11 mouse cellular contexts compared by ENCODE assay signal in genomic region chr5:124093852-124094604, GRCm38 (mm10). TPM values are rescaled to one million over a fixed set of nuclear protein-coding genes. Genes with fewer than 3 reads are reported as not detected.
A peak's percentile ranks its signal among the peaks of the same experiment; 100 is the strongest.
DNase-seq lines count a peak whose midpoint lies in the region; ATAC-seq and TF ChIP-seq lines count a peak whose summit lies in the region.
"Had no signal": no experiment of that assay in that cellular context is flagged by ENCODE, and none has a peak within 500 bp of the region (broad histone marks: within the 10 kb centered on the region; RNA-seq: fewer than 3 reads in every experiment).

No protein-coding gene starts in this region.

- WGBS in midbrain, embryonic 11.5 days, result 83% methylated on average over 12 of the region's 12 CpGs
- 88% methylated on average over 12 of the region's 12 CpGs for WGBS in midbrain, embryonic 10.5 days
- 88% methylated on average over 12 of the region's 12 CpGs for WGBS in neural tube, embryonic 15.5 days
- 83% methylated on average over 12 of the region's 12 CpGs for WGBS in lung, postnatal 0 days

- H3K27me3 ChIP-seq in midbrain, embryonic 11.5 days (ENCODE audit: control insufficient read depth, insufficient read depth, low read length), result peaks cover 8% of the 10 kb centered on the region
- peaks cover 30% of the 10 kb centered on the region for H3K27me3 ChIP-seq in midbrain, embryonic 10.5 days (ENCODE audit: low read depth, poor library complexity, severe bottlenecking)
- peaks cover 7% of the 10 kb centered on the region; the same call in 1 of the 2 replicates for H3K27me3 ChIP-seq in neural tube, embryonic 15.5 days (replicated peaks)
- H3K27me3 ChIP-seq in lung, postnatal 0 days (replicated peaks; ENCODE audit: insufficient read depth, low read length), result no peaks in the 10 kb centered on the region

- H3K4me2 ChIP-seq in midbrain, embryonic 11.5 days, result no peak overlapping the region
- H3K4me2 ChIP-seq in neural tube, embryonic 15.5 days, result peak overlapping the region; percentile 73
- no peak overlapping the region for H3K4me2 ChIP-seq in lung, postnatal 0 days (replicated peaks; ENCODE audit: low read depth, low read length)

- no peak overlapping the region for H3K9ac ChIP-seq in midbrain, embryonic 11.5 days (ENCODE audit: low read length)
- H3K9ac ChIP-seq in neural tube, embryonic 15.5 days (replicated peaks), result no peak overlapping the region
- H3K9ac ChIP-seq in lung, postnatal 0 days (replicated peaks; ENCODE audit: low read depth), result no peak overlapping the region

- no peaks in the 10 kb centered on the region for H3K36me3 ChIP-seq in midbrain, embryonic 11.5 days (ENCODE audit: control insufficient read depth, insufficient read depth, low read length)
- no peaks in the 10 kb centered on the region for H3K36me3 ChIP-seq in midbrain, embryonic 10.5 days
- peaks cover 7% of the 10 kb centered on the region; the same call in 1 of the 2 replicates for H3K36me3 ChIP-seq in neural tube, embryonic 15.5 days
- H3K36me3 ChIP-seq in lung, postnatal 0 days (ENCODE audit: insufficient read depth, low read length), result no peaks in the 10 kb centered on the region

- ATAC-seq in midbrain, embryonic 11.5 days (ENCODE audit: low FRiP score), result no peak
- ATAC-seq in neural tube, embryonic 15.5 days (ENCODE audit: low FRiP score), result no peak
- ATAC-seq in lung, postnatal 0 days, result no peak
- ATAC-seq: activated CD4-positive, CD25-positive, alpha-beta regulatory T cell, adult 4 months had no signal

- TF ChIP-seq EP300 in lung, postnatal 0 days (IDR thresholded peaks at IDR 0.05), result no peak

- intact Hi-C loops in gastrocnemius, adult 2 months (cut with DNase I), result no loop called here

- H3K4me1 ChIP-seq in midbrain, embryonic 11.5 days (ENCODE audit: control insufficient read depth, insufficient read depth, low read length), result peaks cover 6% of the 10 kb centered on the region
- H3K4me1 ChIP-seq in midbrain, embryonic 10.5 days, result peaks cover 19% of the 10 kb centered on the region
- peaks cover 26% of the 10 kb centered on the region for H3K4me1 ChIP-seq in neural tube, embryonic 15.5 days
- 0 out of 2 replicates have a peak, but pooled peaks cover 3% of the 10 kb centered on the region for H3K4me1 ChIP-seq in lung, postnatal 0 days (ENCODE audit: insufficient read depth, low read depth, low read length)

- peak overlapping the region; percentile 60 for H3K27ac ChIP-seq in gastrocnemius, adult 2 months
- no peak overlapping the region for H3K27ac ChIP-seq in midbrain, embryonic 11.5 days (ENCODE audit: low read depth, low read length)
- no peak overlapping the region for H3K27ac ChIP-seq in midbrain, embryonic 10.5 days (replicated peaks)
- no peak overlapping the region for H3K27ac ChIP-seq in neural tube, embryonic 15.5 days (replicated peaks)
- H3K27ac ChIP-seq in lung, postnatal 0 days (ENCODE audit: low read length), result no peak overlapping the region
- H3K27ac ChIP-seq: kidney, postnatal 0 days had no signal

- no peaks in the 10 kb centered on the region for H3K9me3 ChIP-seq in midbrain, embryonic 11.5 days (ENCODE audit: control insufficient read depth, low read length)
- no peaks in the 10 kb centered on the region for H3K9me3 ChIP-seq in midbrain, embryonic 10.5 days (replicated peaks)
- H3K9me3 ChIP-seq in neural tube, embryonic 15.5 days (replicated peaks), result no peaks in the 10 kb centered on the region
- no peaks in the 10 kb centered on the region for H3K9me3 ChIP-seq in lung, postnatal 0 days (ENCODE audit: low read length)

- DNase-seq in gastrocnemius, adult 2 months, result no peak
- no peak for DNase-seq in gastrocnemius, postnatal 10 days
- peak; percentile 78 for DNase-seq in midbrain, embryonic 11.5 days (ENCODE audit: low spot score, missing footprints)
- no peak for DNase-seq in midbrain, embryonic 10.5 days (ENCODE audit: low spot score)
- DNase-seq in induced T-regulatory cell, adult 2 months (ENCODE audit: low read depth), result peak; percentile 20
- no peak for DNase-seq in lung, postnatal 0 days (ENCODE audit: low spot score)
- DNase-seq in gastrocnemius, adult 8-10 months (ENCODE audit: low spot score in 2 of 2), result no peak
- DNase-seq: thymus, adult 2 months had no signal

- peak overlapping the region; percentile 9; the same call in 1 of the 2 replicates for H3K4me3 ChIP-seq in gastrocnemius, adult 2 months
- no peak overlapping the region for H3K4me3 ChIP-seq in midbrain, embryonic 11.5 days (ENCODE audit: low read depth, low read length)
- no peak overlapping the region for H3K4me3 ChIP-seq in midbrain, embryonic 10.5 days
- H3K4me3 ChIP-seq in neural tube, embryonic 15.5 days (replicated peaks), result peak overlapping the region; percentile 51; the same call in 1 of the 2 replicates
- H3K4me3 ChIP-seq in lung, postnatal 0 days (ENCODE audit: low read depth, low read length), result no peak overlapping the region

- TF ChIP-seq CTCF in gastrocnemius, adult 2 months (IDR thresholded peaks at IDR 0.05), result no peak
- no peak for TF ChIP-seq CTCF in lung, postnatal 0 days (IDR thresholded peaks at IDR 0.05)

RNA-seq across cellular contexts. Expression of gene Abcb9, which starts 1.6 kb away (rescaled TPM):
- 10 to 100 TPM in 1 of 2 experiments, 1 to 10 TPM in 1; 7.1 to 11.9 TPM for total RNA-seq in gastrocnemius, adult 2 months (2021)
- 1 to 10 TPM; 4.2 to 4.4 TPM for total RNA-seq in gastrocnemius, postnatal 10 days (2021)
- 0.62 and 0.71 TPM in 2 replicates for polyA plus RNA-seq in midbrain, embryonic 11.5 days (2014; fragmentation: Nextera tagmentation; extraction: Ambion mirVana)
- polyA plus RNA-seq in midbrain, embryonic 10.5 days (2016; fragmentation: Nextera tagmentation; extraction: Ambion mirVana), result 0.54 and 1.1 TPM in 2 replicates
- 22.1 and 23.2 TPM in 2 replicates for polyA plus RNA-seq in neural tube, embryonic 15.5 days (2015; fragmentation: Nextera tagmentation; extraction: Ambion mirVana)
- polyA plus RNA-seq in lung, postnatal 0 days (2015; fragmentation: Nextera tagmentation; extraction: Ambion mirVana), result 2.6 and 3.1 TPM in 2 replicates
- total RNA-seq in gastrocnemius, adult 8-10 months (2022), result 1 to 10 TPM; 7.2 to 9.5 (median 8.8) TPM

RNA-seq across cellular contexts. Expression of gene Ogfod2, which starts 18.1 kb away (rescaled TPM):
- 10 to 100 TPM; 11.7 to 12.2 TPM for total RNA-seq in gastrocnemius, adult 2 months (2021)
- 1 to 10 TPM; 7.2 to 8.8 TPM for total RNA-seq in gastrocnemius, postnatal 10 days (2021)
- polyA plus RNA-seq in midbrain, embryonic 11.5 days (2014; fragmentation: Nextera tagmentation; extraction: Ambion mirVana), result 10.4 and 11.4 TPM in 2 replicates
- 18.1 TPM in 2 replicates for polyA plus RNA-seq in midbrain, embryonic 10.5 days (2016; fragmentation: Nextera tagmentation; extraction: Ambion mirVana)
- 39.5 and 43.7 TPM in 2 replicates for polyA plus RNA-seq in neural tube, embryonic 15.5 days (2015; fragmentation: Nextera tagmentation; extraction: Ambion mirVana)
- 27.4 and 29.4 TPM in 2 replicates for polyA plus RNA-seq in lung, postnatal 0 days (2015; fragmentation: Nextera tagmentation; extraction: Ambion mirVana)
- total RNA-seq in gastrocnemius, adult 8-10 months (2022), result 10 to 100 TPM; 15.4 to 19.7 (median 17.3) TPM

RNA-seq across cellular contexts. Expression of gene Arl6ip4, which starts 21.9 kb away (rescaled TPM):
- 10 to 100 TPM; 38.3 to 41.2 TPM for total RNA-seq in gastrocnemius, adult 2 months (2021)
- 10 to 100 TPM; 53.8 to 64.3 TPM for total RNA-seq in gastrocnemius, postnatal 10 days (2021)
- 89.3 and 95.5 TPM in 2 replicates for polyA plus RNA-seq in midbrain, embryonic 11.5 days (2014; fragmentation: Nextera tagmentation; extraction: Ambion mirVana)
- polyA plus RNA-seq in midbrain, embryonic 10.5 days (2016; fragmentation: Nextera tagmentation; extraction: Ambion mirVana), result 123 and 132 TPM in 2 replicates
- polyA plus RNA-seq in neural tube, embryonic 15.5 days (2015; fragmentation: Nextera tagmentation; extraction: Ambion mirVana), result 87.7 and 89.1 TPM in 2 replicates
- polyA plus RNA-seq in lung, postnatal 0 days (2015; fragmentation: Nextera tagmentation; extraction: Ambion mirVana), result 92.2 and 99.7 TPM in 2 replicates
- total RNA-seq in gastrocnemius, adult 8-10 months (2022), result 10 to 100 TPM; 36.7 to 46.8 (median 44.1) TPM

Comparison
In these comparisons a context has a peak if more than half of its experiments do, and no peak if none do; other contexts are left out.
1. DNase-seq: peak in midbrain, embryonic 11.5 days (single experiment) and induced T-regulatory cell, adult 2 months (single experiment); none in gastrocnemius, adult 2 months (single experiment), gastrocnemius, postnatal 10 days (single experiment), midbrain, embryonic 10.5 days (single experiment), lung, postnatal 0 days (single experiment) and gastrocnemius, adult 8-10 months (0 of 2).
2. H3K4me3 ChIP-seq: peak in gastrocnemius, adult 2 months (single experiment) and neural tube, embryonic 15.5 days (single experiment); none in midbrain, embryonic 11.5 days (single experiment), midbrain, embryonic 10.5 days (single experiment) and lung, postnatal 0 days (single experiment).